Mouse (Mus musculus) spleen, postnatal 10 days (tissue): ENCODE results near the gene Tmtc4.

Experiments
- DNase-seq, 2 experiments: peaks; one replicate each; pipeline ENCODE4 v3.0.0; 2021 to 2022; ENCODE audit warnings: low spot score in 2 of 2

The Tmtc4 gene

GRCm38 (mm10) chr14:122974854-122975570 is 8.8 kb downstream of the Tmtc4 start:
- no peak for DNase-seq

DNA sequence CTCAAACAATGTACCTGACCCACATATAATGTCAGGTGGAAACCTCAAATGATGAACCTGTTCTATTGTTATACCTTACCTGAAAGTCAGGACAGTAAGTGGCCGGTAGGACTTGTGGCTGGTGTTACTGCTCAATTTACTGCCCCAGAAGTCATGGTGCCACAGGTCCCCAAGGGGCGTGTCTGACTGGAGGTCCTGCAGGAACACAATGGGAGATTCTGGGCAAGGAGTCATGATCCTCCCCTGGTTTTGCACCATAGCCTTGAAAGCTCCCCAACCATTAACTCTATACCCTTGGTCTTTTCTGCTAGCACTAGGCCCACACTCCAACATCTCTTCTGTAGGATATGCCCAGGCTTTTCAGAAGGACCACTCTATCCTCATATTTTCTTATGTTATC is 10.7 kb downstream of the Tmtc4 start:
- DNase-seq: no peak

DNA sequence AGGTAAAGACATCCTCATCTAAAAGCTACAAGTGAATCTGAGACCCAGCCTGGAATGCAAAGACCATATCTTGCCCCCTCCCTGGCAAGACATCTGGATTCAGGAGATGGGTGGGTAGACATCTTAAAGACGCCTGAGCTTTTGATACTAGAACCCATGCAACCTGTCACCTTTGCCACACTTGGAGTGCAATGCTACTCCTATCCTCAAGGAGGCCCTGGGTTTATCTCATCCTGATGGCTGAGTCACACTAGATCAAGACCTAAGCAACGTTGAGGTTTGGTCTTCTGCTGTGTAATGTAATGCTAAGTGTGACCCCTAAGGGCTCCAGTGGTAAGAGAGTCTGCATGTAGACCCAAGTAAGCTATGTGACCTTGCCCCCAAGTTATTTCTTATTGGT is 15.8 kb downstream of the Tmtc4 start:
- no peak for DNase-seq

DNA sequence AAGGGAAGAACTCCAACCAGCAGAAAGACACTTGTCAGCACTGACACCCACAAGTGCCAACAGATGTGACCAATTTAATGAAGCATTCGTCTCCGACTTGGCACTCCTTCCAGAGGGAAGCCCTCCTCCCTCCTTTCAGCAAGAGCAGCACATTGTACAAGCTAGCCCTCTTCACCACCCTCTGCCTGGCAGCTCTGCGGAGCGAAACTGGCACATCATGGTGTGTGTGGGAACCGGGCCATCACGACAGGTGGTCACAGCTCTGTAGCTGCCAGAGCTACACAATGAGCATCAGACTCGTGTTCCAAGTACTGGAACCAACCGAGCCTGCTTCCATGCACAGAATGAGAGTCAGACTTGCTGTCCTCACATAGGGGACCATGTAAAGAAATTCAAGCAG is 25.9 kb downstream of the Tmtc4 start:
- DNase-seq: no peak

- peak in 1 of 2 experiments; percentile 37 for DNase-seq
These were observed 30.5 kb downstream of the Tmtc4 start for GRCm38 (mm10) chr14:122953331-122953730.

GRCm38 (mm10) chr14:122952556-122952955 is 31.3 kb downstream of the Tmtc4 start:
- DNase-seq: no peak

- no peak for DNase-seq
These were observed 32.0 kb downstream of the Tmtc4 start for GRCm38 (mm10) chr14:122951676-122952445.

GRCm38 (mm10) chr14:122950915-122951314 is 32.9 kb downstream of the Tmtc4 start:
- peak in 1 of 2 experiments; percentile 17 for DNase-seq

GRCm38 (mm10) chr14:122943475-122943853 is 40.4 kb downstream of the Tmtc4 start:
- no peak for DNase-seq

DNA sequence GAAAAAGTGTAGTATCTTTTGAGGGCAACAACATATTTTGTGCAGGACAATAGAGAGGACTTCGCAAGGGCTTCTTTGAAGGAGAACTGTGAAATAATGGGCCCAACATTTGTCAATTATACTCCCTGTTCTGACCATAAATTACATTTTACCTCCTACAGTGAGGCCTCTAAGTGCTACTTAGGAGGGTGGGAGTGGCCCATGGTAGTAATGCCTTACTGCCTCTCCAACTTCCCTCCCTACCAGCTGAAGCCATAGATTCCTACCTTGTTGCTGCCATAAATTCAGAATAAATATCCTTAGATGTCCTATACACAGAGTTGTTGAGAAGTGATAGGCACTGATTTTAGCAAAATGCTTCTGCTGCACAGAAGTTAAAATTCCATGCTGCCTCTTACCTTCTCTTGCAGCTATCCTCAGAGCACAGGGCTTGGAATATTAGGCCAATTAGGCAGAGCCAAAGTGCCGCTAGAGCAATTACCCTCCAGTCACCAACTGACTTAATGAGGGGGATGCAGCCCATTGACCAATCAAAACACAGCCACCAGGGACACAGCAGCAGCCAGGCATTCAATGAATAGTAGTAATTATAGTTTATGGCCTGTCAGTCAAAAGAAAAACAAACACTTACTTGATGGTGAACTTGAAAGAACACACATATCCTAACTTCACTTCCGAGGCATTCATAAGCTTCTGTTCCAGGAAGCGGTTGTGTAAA is 40.9 kb downstream of the Tmtc4 start:
- no peak for DNase-seq

GRCm38 (mm10) chr14:122936460-122936859 is 47.4 kb downstream of the Tmtc4 start:
- DNase-seq: no peak

DNA sequence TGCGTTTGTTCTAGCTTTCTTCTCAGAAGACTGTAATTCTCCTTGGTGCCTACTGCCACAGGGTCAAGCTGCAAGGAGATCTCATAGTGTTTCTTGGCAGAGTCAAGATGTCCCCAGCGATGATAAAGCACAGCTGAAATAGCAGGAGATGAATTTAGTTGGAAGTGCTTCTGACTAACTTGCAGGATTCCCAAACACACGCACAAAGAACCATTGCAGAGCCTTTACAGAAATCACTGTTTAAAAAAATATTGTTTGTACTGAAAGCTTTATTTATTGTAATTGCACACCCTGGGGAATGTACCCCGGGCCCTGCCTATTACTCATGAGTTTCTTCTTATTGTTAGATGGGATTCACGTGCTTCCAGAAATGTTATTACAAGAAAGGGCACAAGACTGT is 63.8 kb downstream of the Tmtc4 start:
- no peak for DNase-seq

DNA sequence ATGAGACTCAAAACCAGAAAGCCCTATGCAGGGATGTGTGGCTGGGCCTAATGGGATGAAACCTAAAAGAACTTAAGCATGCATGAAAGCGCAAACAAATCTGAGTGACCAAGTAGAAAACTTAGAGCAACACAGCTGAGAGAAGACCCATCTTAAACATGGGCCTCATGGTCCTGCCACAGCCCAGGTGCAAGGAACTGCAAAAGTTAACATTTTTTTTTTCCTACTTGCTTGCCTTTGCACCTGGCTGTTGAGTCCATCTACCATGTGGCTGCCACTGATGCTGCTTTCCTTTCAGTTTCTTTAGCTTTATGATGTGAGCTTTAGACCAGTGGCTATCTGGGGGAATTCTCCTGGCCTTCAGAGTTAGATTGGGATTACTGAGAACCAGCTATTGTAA is 66.2 kb downstream of the Tmtc4 start:
- no peak for DNase-seq

- DNase-seq: no peak
These were observed 70.2 kb downstream of the Tmtc4 start, which contains the start of gene Ggact for GRCm38 (mm10) chr14:122913657-122914056. TSS of gene Ggact (minus strand) at chr14:122913757.

- DNase-seq: peak; percentile 60 to 76
These were observed 70.9 kb downstream of the Tmtc4 start for GRCm38 (mm10) chr14:122912812-122913498.

GRCm38 (mm10) chr14:122912137-122912536 is 71.7 kb downstream of the Tmtc4 start:
- no peak for DNase-seq

DNA sequence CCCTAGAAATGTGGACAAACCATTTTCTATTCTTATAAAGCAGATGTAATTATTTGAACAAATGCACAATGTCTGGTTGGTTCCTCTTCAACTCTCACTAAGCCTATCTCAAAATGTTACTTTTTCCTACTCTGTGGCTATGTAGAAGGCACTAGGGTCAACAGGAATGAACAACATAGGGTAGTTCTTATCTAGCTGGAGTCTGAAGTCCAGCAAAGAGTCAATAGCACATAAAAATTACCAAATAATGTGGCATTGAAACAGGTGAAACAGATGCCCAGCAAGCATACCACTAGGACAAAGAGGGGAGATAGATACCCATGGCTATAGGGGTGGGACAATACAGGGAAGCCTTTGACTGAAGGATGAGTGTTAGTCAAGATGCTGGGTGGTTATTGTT is 72.6 kb downstream of the Tmtc4 start:
- no peak for DNase-seq

DNA sequence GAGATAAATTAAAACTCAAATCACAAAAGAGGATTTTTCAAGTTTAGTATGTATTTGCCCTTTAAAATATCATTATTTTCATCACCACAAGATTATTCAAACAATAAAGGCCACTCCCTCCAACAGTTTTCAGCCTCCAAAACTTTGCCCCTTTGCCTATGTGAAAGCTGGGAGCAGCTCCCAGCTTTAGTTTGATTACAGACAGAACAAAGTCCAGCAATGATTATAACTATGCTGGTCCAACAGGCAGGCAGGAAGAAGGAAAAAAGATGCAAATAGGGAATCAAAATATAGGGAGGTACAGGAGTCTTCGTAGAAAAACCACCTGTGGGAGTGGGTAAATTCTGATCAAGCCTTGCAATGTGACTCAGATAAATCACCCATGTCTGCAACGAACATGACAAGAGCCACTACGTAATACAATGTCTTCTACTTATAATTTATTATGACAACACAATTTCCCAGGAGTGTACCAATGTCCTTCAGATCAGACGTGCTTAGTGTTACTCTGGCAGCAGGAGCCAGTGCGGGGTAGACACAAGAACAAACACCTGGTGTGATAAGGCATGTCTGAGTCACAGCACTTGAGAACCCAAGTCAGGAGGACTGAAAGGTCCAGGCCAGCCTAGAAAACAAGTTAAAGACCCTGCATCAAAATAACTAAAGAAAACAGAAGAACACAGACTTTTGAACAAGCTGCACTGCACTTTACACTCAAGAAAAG is 74.3 kb downstream of the Tmtc4 start:
- DNase-seq: no peak

DNA sequence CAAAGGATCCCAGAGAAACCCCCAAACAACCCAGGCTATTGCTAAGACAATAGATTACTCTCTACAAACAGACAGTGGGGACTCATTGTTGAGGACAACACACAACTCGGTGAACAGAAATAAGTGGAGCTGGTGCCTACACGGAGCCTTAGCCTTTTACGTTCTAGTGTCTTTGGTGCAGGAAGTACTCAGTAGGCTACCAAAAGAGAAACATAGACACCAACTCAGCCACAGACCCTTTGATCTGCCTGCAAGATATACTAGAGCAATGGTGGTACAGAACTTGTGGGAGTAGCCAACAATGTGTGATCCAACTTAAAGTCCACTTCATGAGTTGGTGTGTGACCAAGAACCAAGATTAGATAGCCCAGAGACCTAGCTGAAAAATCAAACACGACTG is 75.8 kb downstream of the Tmtc4 start:
- no peak for DNase-seq

GRCm38 (mm10) chr14:122905007-122905406 is 78.8 kb downstream of the Tmtc4 start:
- no peak for DNase-seq

- DNase-seq: no peak
These were observed 79.9 kb downstream of the Tmtc4 start for GRCm38 (mm10) chr14:122903923-122904351.
